Mouse (Mus musculus) adipocyte (in vitro differentiated cells): ENCODE results near the gene Fam171a1.

ENCODE experiments used
- DNase-seq: peaks from one replicate; pipeline ENCODE4 v3.0.0-alpha.2; 2016; ENCODE audit warnings: low spot score

The Fam171a1 gene

GRCm38 (mm10) chr2:3273349-3273748, 159.3 kb downstream of the Fam171a1 start:
- no peak for DNase-seq

DNA sequence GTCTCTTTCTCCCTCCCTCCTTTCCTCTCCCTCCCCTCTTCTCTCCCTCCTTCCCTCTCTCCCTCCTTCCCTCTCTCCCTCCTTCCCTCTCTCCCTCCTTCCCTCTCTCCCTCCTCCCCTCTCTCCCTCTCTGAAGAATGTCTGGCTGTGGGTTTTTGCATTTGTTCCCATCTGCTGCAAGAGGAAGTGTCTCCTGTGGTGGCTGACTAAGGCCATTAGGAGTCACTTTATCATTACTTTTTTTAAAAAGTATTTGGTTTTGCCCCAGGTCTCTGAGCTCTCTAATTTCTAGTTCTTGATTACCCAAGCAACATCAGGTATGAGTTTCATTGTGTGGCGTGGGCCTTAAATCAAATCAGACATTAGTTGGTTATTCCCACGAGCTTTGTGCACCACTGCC, 162.1 kb downstream of the Fam171a1 start:
- DNase-seq = no peak
